In genomic region chr3:98178340-98178739, GRCm38 (mm10) we compare ENCODE assay signal across 10 mouse cellular contexts. TPM values are rescaled to one million over a fixed set of nuclear protein-coding genes. Genes with fewer than 3 reads are reported as not detected.
DNase-seq lines count a peak whose midpoint lies in the region; ATAC-seq and TF ChIP-seq lines count a peak whose summit lies in the region.
"Had no signal": no experiment of that assay in that cellular context is flagged by ENCODE, and none has a peak within 500 bp of the region (broad histone marks: within the 10 kb centered on the region; RNA-seq: fewer than 3 reads in every experiment).

No protein-coding gene starts in this region.

- no peak for TF ChIP-seq CTCF in liver, adult 2 months (IDR thresholded peaks at IDR 0.05; ENCODE audit: low read depth, low read length)

- H3K9me3 ChIP-seq in liver, embryonic 11.5 days (ENCODE audit: control insufficient read depth, low read length), result no peaks in the 10 kb centered on the region
- H3K9me3 ChIP-seq in neural tube, embryonic 15.5 days (replicated peaks), result no peaks in the 10 kb centered on the region

- intact Hi-C loops in heart, postnatal 36 days (cut with DNase I), result loop anchor here (5.0 kb wide), 1 partner anchor 134 kb away; no protein-coding TSS in a partner anchor

- no peak for ATAC-seq in liver, embryonic 11.5 days (replicated peaks; ENCODE audit: low FRiP score)
- ATAC-seq in neural tube, embryonic 15.5 days (ENCODE audit: low FRiP score), result no peak

- DNase-seq in adrenal gland, adult 8-10 months, result peak; percentile 14
- DNase-seq in adrenal gland, adult 18-20 months (ENCODE audit: low spot score in 2 of 2), result no peak
- peak; percentile 99 for DNase-seq in liver, adult 2 months (ENCODE audit: extremely low read depth, low read depth, low spot score)
- no peak for DNase-seq in liver, embryonic 11.5 days (ENCODE audit: low spot score)
- peak; percentile 26 to 41 for DNase-seq in heart, postnatal 36 days
- DNase-seq in lung, postnatal 25 days (ENCODE audit: low spot score), result peak; percentile 28
- DNase-seq in B cell, adult 2 months, result no peak

- WGBS in liver, adult 2 months, result 25% methylated on average over 4 of the region's 4 CpGs
- 81% methylated on average over 4 of the region's 4 CpGs for WGBS in liver, embryonic 11.5 days
- 72% methylated on average over 4 of the region's 4 CpGs for WGBS in neural tube, embryonic 15.5 days

- TF ChIP-seq POLR2A in liver, adult 2 months (IDR thresholded peaks at IDR 0.05; ENCODE audit: extremely low read depth, insufficient read depth, low read length), result no peak

- H3K36me3 ChIP-seq in liver, adult 2 months (ENCODE audit: control insufficient read depth, insufficient read depth, low read length), result no peaks in the 10 kb centered on the region
- no peaks in the 10 kb centered on the region for H3K36me3 ChIP-seq in liver, embryonic 11.5 days (ENCODE audit: control insufficient read depth, insufficient read depth, low read length)
- no peaks in the 10 kb centered on the region for H3K36me3 ChIP-seq in neural tube, embryonic 15.5 days

- H3K27ac ChIP-seq in liver, adult 2 months (replicated peaks; ENCODE audit: insufficient read depth, low read depth, low read length), result peak overlapping the region; percentile 100
- no peak overlapping the region for H3K27ac ChIP-seq in liver, embryonic 11.5 days (ENCODE audit: low read depth, low read length)
- H3K27ac ChIP-seq in neural tube, embryonic 15.5 days (replicated peaks), result no peak overlapping the region

- H3K4me1 ChIP-seq in liver, adult 2 months (ENCODE audit: control insufficient read depth, insufficient read depth, low read length), result peaks cover 6% of the 10 kb centered on the region
- H3K4me1 ChIP-seq in liver, embryonic 11.5 days (replicated peaks; ENCODE audit: control insufficient read depth, insufficient read depth, low read length), result no peaks in the 10 kb centered on the region
- H3K4me1 ChIP-seq in neural tube, embryonic 15.5 days, result no peaks in the 10 kb centered on the region

- no peak overlapping the region for H3K4me3 ChIP-seq in liver, adult 2 months (ENCODE audit: insufficient read depth, low read depth, low read length)
- no peak overlapping the region for H3K4me3 ChIP-seq in liver, embryonic 11.5 days (ENCODE audit: low read depth, low read length)
- H3K4me3 ChIP-seq in neural tube, embryonic 15.5 days (replicated peaks), result no peak overlapping the region

- no peak overlapping the region for H3K9ac ChIP-seq in liver, adult 2 months (ENCODE audit: low read depth, low read length)
- no peak overlapping the region for H3K9ac ChIP-seq in liver, embryonic 11.5 days (ENCODE audit: low read depth, low read length)
- no peak overlapping the region for H3K9ac ChIP-seq in neural tube, embryonic 15.5 days (replicated peaks)

- H3K79me2 ChIP-seq in liver, adult 2 months (ENCODE audit: control insufficient read depth, insufficient read depth, low read length), result no peaks in the 10 kb centered on the region

- H3K27me3 ChIP-seq in liver, adult 2 months (ENCODE audit: control insufficient read depth, insufficient read depth, low read length), result no peaks in the 10 kb centered on the region
- no peaks in the 10 kb centered on the region for H3K27me3 ChIP-seq in liver, embryonic 11.5 days (replicated peaks; ENCODE audit: control insufficient read depth, insufficient read depth, low read length)
- no peaks in the 10 kb centered on the region for H3K27me3 ChIP-seq in neural tube, embryonic 15.5 days (replicated peaks)

- no peak overlapping the region for H3K4me2 ChIP-seq in liver, embryonic 11.5 days
- H3K4me2 ChIP-seq in neural tube, embryonic 15.5 days, result no peak overlapping the region

RNA-seq across cellular contexts. Expression of gene Adam30, which starts 17.9 kb away (rescaled TPM):
- total RNA-seq in adrenal gland, adult 8-10 months (2022), result not detected
- not detected for total RNA-seq in adrenal gland, adult 18-20 months (2021)
- not detected in 2 replicates for total RNA-seq in liver, adult 2 months (2014; rRNA removed)
- polyA plus RNA-seq in liver, adult 2 months (2012; rRNA removed), result not detected in 2 replicates
- not detected in 2 replicates for polyA plus RNA-seq in liver, embryonic 11.5 days (2014; fragmentation: Nextera tagmentation; extraction: Ambion mirVana)
- total RNA-seq in heart, postnatal 36 days (2021), result not detected
- not detected in 2 replicates for polyA plus RNA-seq in neural tube, embryonic 15.5 days (2015; fragmentation: Nextera tagmentation; extraction: Ambion mirVana)
- total RNA-seq: layer of hippocampus, postnatal 25 days had no signal
- polyA plus RNA-seq: neural tube, embryonic 14.5 days had no signal

RNA-seq across cellular contexts. Expression of gene Reg4, which starts 43.6 kb away (rescaled TPM):
- total RNA-seq in adrenal gland, adult 8-10 months (2022), result not detected
- total RNA-seq in adrenal gland, adult 18-20 months (2021), result not detected
- 0.37 TPM in 1 of 2 replicates, not detected in the other for total RNA-seq in liver, adult 2 months (2014; rRNA removed)
- polyA plus RNA-seq in liver, adult 2 months (2012; rRNA removed), result not detected in 2 replicates
- 0.16 TPM in 1 of 2 replicates, not detected in the other for polyA plus RNA-seq in liver, embryonic 11.5 days (2014; fragmentation: Nextera tagmentation; extraction: Ambion mirVana)
- not detected for total RNA-seq in heart, postnatal 36 days (2021)
- 0.47 TPM in 1 of 2 replicates, not detected in the other for polyA plus RNA-seq in neural tube, embryonic 15.5 days (2015; fragmentation: Nextera tagmentation; extraction: Ambion mirVana)
- total RNA-seq: layer of hippocampus, postnatal 25 days had no signal
- polyA plus RNA-seq: neural tube, embryonic 14.5 days had no signal

Comparison
In these comparisons a context has a peak if more than half of its experiments do, and no peak if none do; other contexts are left out.
1. DNase-seq: peak in adrenal gland, adult 8-10 months (single experiment), liver, adult 2 months (single experiment), heart, postnatal 36 days (2 of 2) and lung, postnatal 25 days (single experiment); none in adrenal gland, adult 18-20 months (0 of 2), liver, embryonic 11.5 days (single experiment) and B cell, adult 2 months (0 of 2).